Mouse (Mus musculus) left cerebral cortex, postnatal 36 days (tissue): ENCODE data around the gene Ap5m1. TPM values are rescaled to one million over a fixed set of nuclear protein-coding genes. Genes with fewer than 3 reads are reported as not detected.
"Not testable (repeated sequence)": the region's sequence is repeated elsewhere in the genome, so short reads cannot be mapped to it uniquely, and the experiment has no call there.

ENCODE experiments used
- DNase-seq, 2 experiments: peaks; one replicate each; pipeline ENCODE4 v3.0.0; 2021 to 2022; ENCODE audit warnings: low spot score in 2 of 2, mixed read lengths in 1 of 2
- intact Hi-C: fragments of 180-260 bp; cut with DNase I; formaldehyde crosslinking; loops from one replicate; pipeline ENCODE4 v1.15.1; 2025
- total RNA-seq, 2 experiments: library from RNA; stranded (reverse); gene quantifications; 2 replicates each; pipeline ENCODE4 v1.2.3; 2021

Gene Ap5m1
- total RNA-seq: 10 to 100 TPM; 19.9 to 24.6 TPM

GRCm38 (mm10) chr14:49065529-49066273 is at the start of gene Ap5m1:
TSS of gene Ap5m1 (plus strand) at chr14:49066097.
- intact Hi-C loops: loop anchor here (5.0 kb wide), 2 partner anchors 107 to 618 kb away; partner anchors contain the start of genes Naa30 and Tmem260
- DNase-seq: no peak

GRCm38 (mm10) chr14:49019765-49020164 is 46.1 kb upstream of the Ap5m1 start:
- intact Hi-C loops: no loop called here
- DNase-seq: no peak

- DNase-seq: no peak
- intact Hi-C loops: no loop called here
Measured at GRCm38 (mm10) chr14:49027040-49027778, 38.7 kb upstream of the Ap5m1 start.

- DNase-seq: no peak
- intact Hi-C loops: no loop called here
Measured at GRCm38 (mm10) chr14:49027779-49028368, 38.0 kb upstream of the Ap5m1 start.

- no peak for DNase-seq
- intact Hi-C loops: no loop called here
Measured at GRCm38 (mm10) chr14:49028991-49029390, 36.9 kb upstream of the Ap5m1 start.

GRCm38 (mm10) chr14:49045610-49046009 is 20.3 kb upstream of the Ap5m1 start:
- no peak for DNase-seq
- intact Hi-C loops: no loop called here

GRCm38 (mm10) chr14:49049492-49049891 is 16.4 kb upstream of the Ap5m1 start:
- intact Hi-C loops: no loop called here

GRCm38 (mm10) chr14:49063838-49064237 is 2.1 kb upstream of the Ap5m1 start:
- intact Hi-C loops: no loop called here
- no peak for DNase-seq

More at GRCm38 (mm10) chr14:49049492-49049891, 16.4 kb upstream of the Ap5m1 start:
- DNase-seq: no peak

- peak; percentile 97 to 99 for DNase-seq
- intact Hi-C loops: loop anchor here (5.0 kb wide), 2 partner anchors 106 to 619 kb away; partner anchors contain the start of genes Naa30 and Tmem260
Measured at GRCm38 (mm10) chr14:49066274-49066823, 452 bp downstream of the Ap5m1 start, which contains the start of gene Exoc5. TSS of gene Exoc5 (minus strand) at chr14:49066653.

GRCm38 (mm10) chr14:49072837-49073236 is 6.9 kb downstream of the Ap5m1 start:
- DNase-seq: no peak
- intact Hi-C loops: no loop called here

GRCm38 (mm10) chr14:49073896-49074295 is 8.0 kb downstream of the Ap5m1 start:
- peak in 1 of 2 experiments; percentile 36 for DNase-seq
- intact Hi-C loops: no loop called here

- no peak for DNase-seq
- intact Hi-C loops: no loop called here
Measured at GRCm38 (mm10) chr14:49074361-49074760, 8.5 kb downstream of the Ap5m1 start.

- intact Hi-C loops: no loop called here
- no peak for DNase-seq
Measured at GRCm38 (mm10) chr14:49078820-49079219, 12.9 kb downstream of the Ap5m1 start.

- DNase-seq: no peak
- intact Hi-C loops: no loop called here
Measured at GRCm38 (mm10) chr14:49086522-49086921, 20.6 kb downstream of the Ap5m1 start.

GRCm38 (mm10) chr14:49088155-49089048 is 22.5 kb downstream of the Ap5m1 start:
- intact Hi-C loops: no loop called here
- DNase-seq: no peak

GRCm38 (mm10) chr14:49089461-49090058 is 23.7 kb downstream of the Ap5m1 start:
- DNase-seq: no peak
- intact Hi-C loops: no loop called here

GRCm38 (mm10) chr14:49090102-49090501 is 24.2 kb downstream of the Ap5m1 start:
- no peak for DNase-seq
- intact Hi-C loops: no loop called here

GRCm38 (mm10) chr14:49091277-49091676 is 25.4 kb downstream of the Ap5m1 start:
- no peak for DNase-seq
- intact Hi-C loops: no loop called here

GRCm38 (mm10) chr14:49091755-49092154 is 25.9 kb downstream of the Ap5m1 start:
- DNase-seq, intact Hi-C loops: not testable (repeated sequence)
